Mouse (Mus musculus): ENCODE data around the gene Xcr1. TPM values are rescaled to one million over a fixed set of nuclear protein-coding genes. Genes with fewer than 3 reads are reported as not detected.

The Xcr1 gene
- 0.10 and 0.20 TPM in 2 replicates for polyA plus RNA-seq (2012; rRNA removed)

DNA sequence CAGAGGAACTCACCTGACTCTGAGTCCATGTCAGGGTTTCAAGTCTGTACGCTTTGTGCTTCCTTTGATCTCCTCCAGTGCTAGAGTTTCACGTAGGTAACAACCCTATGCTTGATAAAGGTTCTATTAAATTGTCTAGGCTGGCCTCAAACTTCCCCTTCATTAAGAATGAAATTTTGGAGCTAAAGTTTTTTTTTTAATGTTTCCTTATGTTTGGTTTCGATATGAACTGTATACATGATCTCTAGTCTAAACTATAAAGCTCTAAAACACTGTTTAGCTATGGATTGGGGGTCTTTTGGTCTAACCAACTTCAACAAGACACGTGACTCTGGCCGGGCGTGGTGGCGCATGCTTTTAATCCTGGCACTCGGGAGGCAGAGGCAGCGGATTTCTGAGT is at the start of gene Xcr1:
Gene Xcr1, minus strand, starts transcription at position 101 of the 400 bp plus-strand sequence.
- no peak within 1 kb of the TSS for H3K4me3 ChIP-seq (ENCODE audit: control insufficient read depth, low read depth, low read length)
- no peaks in the 10 kb centered on the region for H3K27me3 ChIP-seq (ENCODE audit: control insufficient read depth, insufficient read depth, low read length)
- H3K4me1 ChIP-seq (ENCODE audit: control insufficient read depth, insufficient read depth, low read length): no peaks in the 10 kb centered on the region
- H3K36me3 ChIP-seq (ENCODE audit: control insufficient read depth, insufficient read depth, low read length): no peaks in the 10 kb centered on the region
- H3K27ac ChIP-seq (ENCODE audit: control insufficient read depth, insufficient read depth, low read depth, low read length): no peak within 1 kb of the TSS; the same call in none of the 2 replicates
- TF ChIP-seq POLR2A (IDR thresholded peaks at IDR 0.05; ENCODE audit: control insufficient read depth, low read depth, low read length): no peak
- TF ChIP-seq CTCF (IDR thresholded peaks at IDR 0.05; ENCODE audit: control insufficient read depth, insufficient read depth, insufficient replicate concordance, low read depth, low read length): no peak

DNA sequence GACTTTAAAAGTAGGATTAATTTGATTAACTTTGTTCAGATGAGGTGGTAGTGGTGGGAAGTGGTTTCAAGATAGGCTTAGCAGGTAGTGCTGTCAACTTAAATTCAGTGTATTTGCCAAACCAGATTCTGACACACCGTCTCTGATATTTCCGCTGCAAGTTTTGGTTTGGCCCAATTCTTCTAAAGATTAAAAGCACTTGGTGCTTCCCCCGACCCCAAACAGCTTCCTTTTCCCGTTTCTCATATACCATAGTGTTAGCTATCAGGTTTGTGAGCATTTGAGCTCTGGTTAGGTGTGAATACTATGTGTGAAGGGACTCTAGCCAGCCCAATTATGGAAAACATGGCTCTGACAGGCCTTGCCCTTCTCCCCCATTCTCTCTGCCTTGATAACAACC is 10.2 kb upstream of the Xcr1 start:
- H3K27me3 ChIP-seq (ENCODE audit: control insufficient read depth, insufficient read depth, low read length): no peaks in the 10 kb centered on the region
- no peak overlapping the region for H3K27ac ChIP-seq (ENCODE audit: control insufficient read depth, insufficient read depth, low read depth, low read length)
- H3K4me3 ChIP-seq (ENCODE audit: control insufficient read depth, low read depth, low read length): no peak overlapping the region
- TF ChIP-seq CTCF (IDR thresholded peaks at IDR 0.05; ENCODE audit: control insufficient read depth, insufficient read depth, insufficient replicate concordance, low read depth, low read length) (no peak), POLR2A (IDR thresholded peaks at IDR 0.05; ENCODE audit: control insufficient read depth, low read depth, low read length) (no peak)
- no peaks in the 10 kb centered on the region for H3K36me3 ChIP-seq (ENCODE audit: control insufficient read depth, insufficient read depth, low read length)
- no peaks in the 10 kb centered on the region for H3K4me1 ChIP-seq (ENCODE audit: control insufficient read depth, insufficient read depth, low read length)

DNA sequence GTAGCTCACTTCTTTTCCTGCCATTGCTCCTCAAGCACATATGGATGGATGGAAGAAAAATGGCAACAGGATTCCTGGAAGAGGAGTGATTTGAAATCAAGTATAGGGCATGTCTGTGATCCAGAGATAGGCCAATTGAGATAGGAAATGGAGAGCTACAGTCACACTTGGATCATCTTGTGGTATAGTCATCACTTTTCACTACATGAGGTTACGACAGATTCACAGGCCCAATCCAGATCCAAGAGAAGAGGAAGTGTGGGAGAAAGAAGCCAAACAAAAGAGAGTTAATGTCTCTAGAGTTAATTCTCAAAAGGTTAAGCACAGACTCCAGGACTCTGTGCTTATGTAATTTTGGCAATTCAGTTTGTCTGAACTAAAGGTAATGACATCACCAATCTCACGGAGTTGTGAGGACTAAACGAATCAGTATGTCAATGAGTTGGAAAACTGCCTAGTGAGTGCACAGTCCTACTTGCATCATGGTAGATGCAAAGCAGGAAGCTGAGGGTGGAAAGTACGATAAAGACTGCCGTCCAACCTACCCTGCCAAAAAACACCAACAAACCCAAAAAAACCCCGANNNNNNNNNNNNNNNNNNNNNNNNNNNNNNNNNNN is 7.4 kb upstream of the Xcr1 start:
- H3K4me3 ChIP-seq (ENCODE audit: control insufficient read depth, low read depth, low read length): no peak overlapping the region
- H3K27me3 ChIP-seq (ENCODE audit: control insufficient read depth, insufficient read depth, low read length): no peaks in the 10 kb centered on the region
- TF ChIP-seq CTCF (IDR thresholded peaks at IDR 0.05; ENCODE audit: control insufficient read depth, insufficient read depth, insufficient replicate concordance, low read depth, low read length) (no peak), POLR2A (IDR thresholded peaks at IDR 0.05; ENCODE audit: control insufficient read depth, low read depth, low read length) (no peak)
- no peak overlapping the region for H3K27ac ChIP-seq (ENCODE audit: control insufficient read depth, insufficient read depth, low read depth, low read length)
- H3K4me1 ChIP-seq (ENCODE audit: control insufficient read depth, insufficient read depth, low read length): no peaks in the 10 kb centered on the region
- H3K36me3 ChIP-seq (ENCODE audit: control insufficient read depth, insufficient read depth, low read length): no peaks in the 10 kb centered on the region

DNA sequence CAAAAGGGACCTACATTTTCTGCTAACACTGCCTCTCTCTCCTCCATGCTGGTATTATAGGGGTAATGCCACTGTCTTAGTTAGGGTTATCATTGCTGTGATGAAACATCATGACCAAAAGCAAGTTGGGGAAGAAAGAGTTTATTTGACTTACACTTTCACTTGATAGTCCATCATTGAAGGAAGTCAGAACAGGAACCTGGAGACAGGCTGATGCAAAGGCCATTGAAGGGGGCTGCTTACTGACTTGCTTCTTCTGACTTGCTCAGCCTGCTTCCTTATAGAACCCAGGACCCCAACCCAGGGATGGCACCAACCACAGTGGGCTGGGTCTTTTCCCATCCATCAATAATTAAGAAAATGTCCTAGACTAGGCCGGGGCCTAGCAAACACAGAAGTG is 1.8 kb upstream of the Xcr1 start:
- no peak overlapping the region for H3K27ac ChIP-seq (ENCODE audit: control insufficient read depth, insufficient read depth, low read depth, low read length)
- H3K36me3 ChIP-seq (ENCODE audit: control insufficient read depth, insufficient read depth, low read length): no peaks in the 10 kb centered on the region
- TF ChIP-seq POLR2A (IDR thresholded peaks at IDR 0.05; ENCODE audit: control insufficient read depth, low read depth, low read length) (no peak), CTCF (IDR thresholded peaks at IDR 0.05; ENCODE audit: control insufficient read depth, insufficient read depth, insufficient replicate concordance, low read depth, low read length) (no peak)
- H3K4me3 ChIP-seq (ENCODE audit: control insufficient read depth, low read depth, low read length): no peak overlapping the region
- H3K4me1 ChIP-seq (ENCODE audit: control insufficient read depth, insufficient read depth, low read length): no peaks in the 10 kb centered on the region
- H3K27me3 ChIP-seq (ENCODE audit: control insufficient read depth, insufficient read depth, low read length): no peaks in the 10 kb centered on the region

DNA sequence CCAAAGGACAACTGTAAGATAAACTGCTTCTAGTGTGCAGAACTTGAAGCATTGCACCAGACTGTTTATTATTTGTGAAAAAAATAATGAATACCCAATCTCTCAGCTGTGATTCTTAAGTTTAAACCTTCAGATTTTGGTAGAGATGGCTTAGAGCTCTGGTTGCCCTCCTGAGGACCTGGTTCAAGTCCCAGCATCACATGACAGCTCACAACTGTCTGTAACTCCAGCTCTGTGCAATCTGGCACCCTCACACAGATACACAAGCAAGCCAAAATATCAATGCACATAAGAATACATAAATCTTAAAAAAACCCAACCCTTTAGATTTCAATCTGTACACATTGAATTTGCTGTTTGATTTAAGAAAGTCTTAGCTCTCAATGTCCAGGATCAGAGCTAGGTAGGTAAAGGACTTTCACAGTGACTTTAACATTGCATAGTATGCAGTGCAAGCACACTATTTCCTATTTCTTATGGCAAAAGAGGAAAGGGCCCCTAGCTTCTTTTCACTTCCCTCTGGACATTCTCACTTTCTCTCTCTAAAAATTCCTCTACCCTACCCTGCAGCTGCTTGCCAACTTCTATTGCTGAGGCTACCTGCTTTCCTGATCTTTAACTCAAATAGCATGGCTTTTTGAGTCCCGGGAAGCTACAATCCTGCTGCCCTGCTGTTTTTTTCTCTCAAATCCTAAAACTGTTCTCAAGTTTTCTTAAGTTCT is 1.2 kb upstream of the Xcr1 start:
- no peaks in the 10 kb centered on the region for H3K27me3 ChIP-seq (ENCODE audit: control insufficient read depth, insufficient read depth, low read length)

DNA sequence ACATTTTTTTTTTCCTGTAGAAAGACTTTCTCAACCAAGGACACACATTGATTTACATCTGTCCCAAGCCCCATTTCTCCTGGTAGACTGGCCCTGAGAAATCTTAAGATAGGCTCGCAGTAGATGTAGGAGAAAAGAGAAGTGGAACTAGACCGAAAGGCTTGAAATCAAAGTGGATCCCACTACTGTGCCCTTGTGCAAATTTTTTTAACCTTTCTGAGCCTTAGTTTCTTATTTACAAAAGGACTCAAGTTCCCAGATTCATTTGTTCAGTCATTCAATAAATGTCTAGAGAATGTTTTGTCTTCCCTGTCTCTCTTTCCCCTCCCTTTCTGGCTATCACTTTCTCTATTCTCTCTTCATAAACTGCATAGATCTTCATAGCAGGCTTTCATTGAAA is 5.0 kb downstream of the Xcr1 start:
- Histone ChIP-seq H3K36me3 (ENCODE audit: control insufficient read depth, insufficient read depth, low read length) (no peaks in the 10 kb centered on the region), H3K4me1 (ENCODE audit: control insufficient read depth, insufficient read depth, low read length) (no peaks in the 10 kb centered on the region; the same call in 1 of the 2 replicates), H3K4me3 (ENCODE audit: control insufficient read depth, low read depth, low read length) (no peak overlapping the region), H3K27ac (ENCODE audit: control insufficient read depth, insufficient read depth, low read depth, low read length) (no peak overlapping the region), H3K27me3 (ENCODE audit: control insufficient read depth, insufficient read depth, low read length) (no peaks in the 10 kb centered on the region)
- no peak for TF ChIP-seq CTCF (IDR thresholded peaks at IDR 0.05; ENCODE audit: control insufficient read depth, insufficient read depth, insufficient replicate concordance, low read depth, low read length)
- no peak for TF ChIP-seq POLR2A (IDR thresholded peaks at IDR 0.05; ENCODE audit: control insufficient read depth, low read depth, low read length)

More for the DNA sequence above, 1.2 kb upstream of the Xcr1 start:
- H3K27ac ChIP-seq (ENCODE audit: control insufficient read depth, insufficient read depth, low read depth, low read length): no peak overlapping the region; the same call in 1 of the 2 replicates
- no peaks in the 10 kb centered on the region for H3K4me1 ChIP-seq (ENCODE audit: control insufficient read depth, insufficient read depth, low read length)
- TF ChIP-seq POLR2A (IDR thresholded peaks at IDR 0.05; ENCODE audit: control insufficient read depth, low read depth, low read length): no peak
- TF ChIP-seq CTCF (IDR thresholded peaks at IDR 0.05; ENCODE audit: control insufficient read depth, insufficient read depth, insufficient replicate concordance, low read depth, low read length): no peak
- H3K4me3 ChIP-seq (ENCODE audit: control insufficient read depth, low read depth, low read length): no peak overlapping the region
- no peaks in the 10 kb centered on the region for H3K36me3 ChIP-seq (ENCODE audit: control insufficient read depth, insufficient read depth, low read length)

All from testis, adult 2 months (tissue).